Mouse (Mus musculus) macrophage (primary cell): Measurements from ENCODE around the gene Pou2f1. TPM values are rescaled to one million over a fixed set of nuclear protein-coding genes. Genes with fewer than 3 reads are reported as not detected.

Source experiments
- H3K27ac ChIP-seq: fragments of 350-480 bp; formaldehyde crosslinking; 2 replicates; pipeline ENCODE4 v1.9.0; 2021
- H3K36me3 ChIP-seq: fragments of 350-480 bp; formaldehyde crosslinking; 2 replicates; pipeline ENCODE4 v1.9.0; 2021; ENCODE audit errors: inconsistent target
- H3K4me3 ChIP-seq: fragments of 350-480 bp; formaldehyde crosslinking; 2 replicates; pipeline ENCODE4 v1.9.0; 2021; ENCODE audit errors: inconsistent target
- H3K79me2 ChIP-seq: fragments of 350-480 bp; formaldehyde crosslinking; 2 replicates; pipeline ENCODE4 v1.9.0; 2021; ENCODE audit errors: inconsistent target
- WGBS: methylation state at CpG from one replicate; pipeline ENCODE4 v1.1.7; 2026; ENCODE audit warnings: inconsistent platforms; ENCODE audit not compliant: missing documents; 5-methylcytosine and 5-hydroxymethylcytosine counted together
- polyA plus RNA-seq: library from polyadenylated mRNA; stranded (reverse); fragments of 250-400 nt; gene quantifications from 3 replicates; pipeline ENCODE4 v1.2.4, GENCODE M21; 2018; ENCODE audit warnings: inconsistent platforms

Gene Pou2f1
- polyA plus RNA-seq, 1 experiment from 2014 or later: 6.4 TPM

- no peak overlapping the region for H3K4me3 ChIP-seq
- 78% methylated on average over 5 of the region's 5 CpGs for WGBS
- H3K79me2 ChIP-seq: no peaks in the 10 kb centered on the region
- H3K27ac ChIP-seq: no peak overlapping the region
- no peaks in the 10 kb centered on the region for H3K36me3 ChIP-seq
These were observed 144.1 kb downstream of the Pou2f1 start for GRCm38 (mm10) chr1:165858356-165858755.

GRCm38 (mm10) chr1:165857279-165857678 lies 145.2 kb downstream of the Pou2f1 start:
- Histone ChIP-seq H3K4me3 (no peak overlapping the region), H3K36me3 (no peaks in the 10 kb centered on the region), H3K79me2 (no peaks in the 10 kb centered on the region), H3K27ac (no peak overlapping the region)
- 93% methylated on average over 10 of the region's 11 CpGs for WGBS

DNA sequence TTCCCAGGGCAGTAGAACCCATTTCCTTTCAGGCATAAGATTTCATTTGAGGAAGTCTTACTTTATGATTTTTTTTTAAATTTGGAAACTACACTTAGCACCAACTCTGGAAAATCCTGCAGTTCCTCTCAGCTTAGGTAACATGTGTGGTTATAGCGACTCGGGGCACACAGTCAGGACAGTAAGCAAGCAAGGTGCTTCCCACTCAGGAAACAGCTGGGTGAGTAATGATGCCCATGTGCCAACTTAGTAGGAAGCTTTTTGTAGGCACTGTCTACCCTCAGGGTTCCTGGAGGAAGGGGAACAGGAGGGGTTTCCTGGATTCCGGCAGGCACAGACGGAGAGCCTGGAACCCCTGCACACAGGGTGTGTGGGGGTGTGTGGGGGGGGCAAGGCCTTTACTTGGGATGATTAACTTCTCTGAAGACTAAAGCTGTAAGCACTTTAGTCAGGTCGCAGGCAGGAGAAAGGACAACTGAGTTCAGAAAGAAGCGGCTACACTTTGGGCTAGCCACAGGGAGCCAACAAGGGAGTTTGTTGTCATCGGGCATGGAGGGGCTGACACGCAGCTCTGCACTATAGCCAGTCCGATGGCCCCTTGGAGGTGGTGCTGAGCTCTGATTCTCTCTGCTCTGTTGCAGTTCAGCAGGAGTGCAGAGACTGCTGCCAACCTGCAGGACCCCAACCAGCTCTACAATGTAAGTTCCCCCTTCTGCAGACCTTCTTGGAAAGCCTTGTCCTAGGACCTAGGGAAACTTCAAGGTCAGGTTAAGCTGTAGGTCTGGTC lies 146.5 kb downstream of the Pou2f1 start:
- H3K4me3 ChIP-seq: no peak overlapping the region
- H3K79me2 ChIP-seq: no peaks in the 10 kb centered on the region
- WGBS: 43% methylated on average over 9 of the region's 9 CpGs
- H3K27ac ChIP-seq: no peak overlapping the region
- no peaks in the 10 kb centered on the region for H3K36me3 ChIP-seq

DNA sequence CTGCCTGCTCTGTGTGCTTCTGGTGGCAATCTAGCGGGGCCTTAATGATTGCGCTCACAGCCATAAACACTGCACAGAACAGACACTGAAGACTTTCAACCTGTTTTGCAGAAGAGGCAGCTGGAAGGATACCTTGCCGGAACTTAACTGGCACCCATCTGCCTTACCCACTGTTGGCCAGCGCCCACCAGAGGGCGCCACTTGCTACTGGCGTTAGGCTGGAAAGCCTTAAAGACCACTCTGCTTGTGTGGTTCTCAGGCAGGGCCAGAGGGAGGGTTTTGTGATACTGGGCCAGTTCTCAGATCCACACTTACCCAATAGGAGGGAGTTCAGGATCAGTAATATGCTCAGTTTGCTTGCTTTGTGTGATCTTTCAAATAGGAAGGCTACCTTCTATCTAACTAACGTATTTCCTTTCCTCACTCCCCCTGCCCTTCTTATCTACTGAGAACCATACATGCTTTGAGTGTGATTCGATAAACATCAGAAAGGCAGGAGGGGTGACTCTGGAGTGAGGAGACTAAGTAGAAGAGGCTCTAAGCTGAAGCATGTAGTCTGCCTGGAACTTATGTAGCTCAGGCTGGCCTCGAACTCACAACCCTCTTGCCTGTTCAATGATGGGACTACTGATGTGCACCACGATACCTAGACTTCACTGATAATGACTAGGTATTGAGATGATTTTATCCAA lies 148.6 kb downstream of the Pou2f1 start:
- no peaks in the 10 kb centered on the region for H3K36me3 ChIP-seq
- no peak overlapping the region for H3K27ac ChIP-seq
- 58% methylated on average over 10 of the region's 10 CpGs for WGBS
- no peaks in the 10 kb centered on the region for H3K79me2 ChIP-seq
- H3K4me3 ChIP-seq: no peak overlapping the region

DNA sequence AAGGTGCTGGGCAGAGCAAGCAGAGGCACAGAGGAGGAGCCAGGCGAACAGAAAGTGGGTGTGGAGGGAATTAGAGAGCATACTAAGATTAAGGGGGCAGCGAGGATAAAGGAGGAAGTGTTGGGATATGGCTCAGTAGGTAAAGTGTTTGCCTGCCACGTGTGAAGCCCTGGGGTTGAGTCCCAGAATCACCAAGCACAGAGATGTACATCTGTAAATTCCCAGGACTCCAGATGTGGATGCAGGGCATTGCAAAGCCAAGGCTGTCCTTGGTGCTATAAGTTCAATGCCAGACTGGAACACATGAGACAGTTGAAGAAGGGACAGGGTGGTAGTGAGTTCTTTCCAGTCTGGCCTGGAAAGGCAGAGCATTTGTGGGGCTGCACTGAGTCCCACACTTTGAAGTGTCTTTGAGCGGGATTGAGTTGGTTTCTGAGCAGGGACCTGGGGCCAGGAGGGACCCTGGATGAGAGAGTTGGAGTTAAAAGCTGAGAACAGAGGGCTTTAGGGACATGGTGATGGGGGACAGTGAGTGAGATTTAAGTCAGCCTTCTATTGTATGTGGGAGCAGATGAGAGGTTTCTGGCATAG lies 149.3 kb downstream of the Pou2f1 start:
- 64% methylated on average over 4 of the region's 4 CpGs for WGBS
- Histone ChIP-seq H3K36me3 (no peaks in the 10 kb centered on the region), H3K4me3 (no peak overlapping the region), H3K27ac (no peak overlapping the region), H3K79me2 (no peaks in the 10 kb centered on the region)

- no peaks in the 10 kb centered on the region for H3K79me2 ChIP-seq
- H3K4me3 ChIP-seq: no peak overlapping the region
- WGBS: 53% methylated on average over 5 of the region's 5 CpGs
- H3K27ac ChIP-seq: no peak overlapping the region
- H3K36me3 ChIP-seq: no peaks in the 10 kb centered on the region
These were observed 150.3 kb downstream of the Pou2f1 start for GRCm38 (mm10) chr1:165852131-165852530.

DNA sequence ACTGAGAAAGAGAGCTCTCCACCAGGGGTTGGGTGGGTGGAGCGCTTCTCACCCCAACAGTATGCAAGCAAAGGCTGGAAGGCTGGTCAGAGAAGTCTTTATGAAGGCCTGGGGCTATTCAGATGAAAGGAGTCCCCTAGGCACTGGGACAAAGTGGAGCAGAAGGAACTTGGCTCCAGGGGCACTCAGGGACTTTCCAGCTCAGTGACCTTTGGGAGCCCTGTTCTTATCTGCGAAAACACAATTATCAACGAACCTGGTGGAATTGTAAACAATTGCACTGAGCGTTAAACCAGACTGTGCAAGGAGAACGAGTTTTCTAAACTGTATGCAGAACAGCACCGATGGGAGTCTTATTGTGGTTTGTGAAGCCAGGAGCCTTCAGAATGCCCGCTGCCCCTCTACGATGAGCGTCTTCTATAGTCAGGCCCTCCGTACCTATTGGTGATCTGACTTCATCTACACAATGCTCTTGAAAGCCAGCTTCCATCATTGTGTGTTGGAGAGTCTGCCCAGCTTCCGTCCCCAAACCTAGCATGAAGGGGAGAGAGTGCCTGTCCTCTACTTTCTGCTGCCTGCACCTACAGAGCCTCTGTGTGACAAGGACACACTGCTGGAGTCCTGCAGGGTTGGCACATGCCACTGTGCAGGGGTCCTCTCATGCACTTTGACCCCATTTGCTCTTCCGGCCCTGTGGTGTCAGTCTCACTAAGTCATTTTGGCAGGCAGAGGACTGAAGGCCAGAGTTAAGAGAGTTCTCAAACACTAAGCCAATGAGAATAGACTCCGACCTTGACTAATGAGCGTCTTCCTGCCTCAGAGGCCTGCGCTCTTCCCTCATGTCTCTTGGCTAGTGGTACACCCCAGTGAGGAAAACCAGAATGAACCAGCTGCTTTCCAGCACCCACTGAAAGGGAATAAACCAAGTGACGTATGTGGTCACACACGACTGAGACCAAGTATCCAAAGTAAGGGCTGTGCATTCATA lies 152.7 kb downstream of the Pou2f1 start:
- WGBS: 65% methylated on average over 17 of the region's 17 CpGs
- H3K4me3 ChIP-seq: no peak overlapping the region
- H3K79me2 ChIP-seq: no peaks in the 10 kb centered on the region
- no peaks in the 10 kb centered on the region for H3K36me3 ChIP-seq
- H3K27ac ChIP-seq: no peak overlapping the region

GRCm38 (mm10) chr1:165848881-165849280 lies 153.6 kb downstream of the Pou2f1 start:
- Histone ChIP-seq H3K79me2 (no peaks in the 10 kb centered on the region), H3K27ac (no peak overlapping the region), H3K4me3 (no peak overlapping the region), H3K36me3 (no peaks in the 10 kb centered on the region)
- 30% methylated on average over 4 of the region's 4 CpGs for WGBS

GRCm38 (mm10) chr1:165848417-165848816 lies 154.1 kb downstream of the Pou2f1 start:
- Histone ChIP-seq H3K27ac (no peak overlapping the region), H3K79me2 (no peaks in the 10 kb centered on the region), H3K4me3 (no peak overlapping the region), H3K36me3 (no peaks in the 10 kb centered on the region)
- WGBS: 43% methylated on average over 8 of the region's 8 CpGs

- 4% methylated on average over 14 of the region's 14 CpGs for whole genome bisulfite sequencing
- Histone ChIP-seq H3K79me2 (no peaks in the 10 kb centered on the region), H3K4me3 (peak overlapping the region; percentile 25), H3K36me3 (no peaks in the 10 kb centered on the region), H3K27ac (no peak overlapping the region)
These were observed 157.1 kb downstream of the Pou2f1 start for GRCm38 (mm10) chr1:165845366-165845765.

GRCm38 (mm10) chr1:165844956-165845355 lies 157.5 kb downstream of the Pou2f1 start:
- Histone ChIP-seq H3K79me2 (no peaks in the 10 kb centered on the region), H3K36me3 (no peaks in the 10 kb centered on the region), H3K4me3 (peak overlapping the region; percentile 25), H3K27ac (no peak overlapping the region)
- 3% methylated on average over 16 of the region's 26 CpGs for WGBS

DNA sequence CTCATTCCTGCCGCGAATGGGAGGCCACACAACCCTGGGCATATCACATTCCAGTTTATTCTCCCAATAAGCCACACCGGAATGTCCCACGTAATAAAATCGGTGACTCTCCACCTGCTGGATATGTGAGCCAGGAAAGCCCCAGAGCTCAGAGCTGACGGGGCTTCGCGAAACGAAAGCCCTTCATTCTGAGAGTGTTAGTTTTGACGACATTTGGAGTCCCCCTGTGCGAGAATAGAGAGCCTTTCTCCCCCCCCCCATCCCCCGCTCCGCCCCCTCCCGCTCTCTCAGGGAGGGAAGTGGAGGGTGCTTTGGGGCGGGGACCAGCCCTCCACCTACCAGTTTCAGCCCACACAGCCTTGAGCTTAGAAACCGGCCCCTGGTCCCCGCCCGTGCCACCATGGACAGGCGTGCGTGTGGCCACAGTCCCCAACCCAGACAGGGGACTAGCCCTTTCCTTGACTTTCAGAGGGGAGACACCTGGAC lies 158.0 kb downstream of the Pou2f1 start:
- WGBS: 8% methylated on average over 17 of the region's 20 CpGs
- Histone ChIP-seq H3K36me3 (no peaks in the 10 kb centered on the region), H3K27ac (no peak overlapping the region), H3K79me2 (no peaks in the 10 kb centered on the region), H3K4me3 (peak overlapping the region; percentile 25; the same call in 1 of the 2 replicates)

- no peaks in the 10 kb centered on the region for H3K36me3 ChIP-seq
- no peak overlapping the region for H3K27ac ChIP-seq
- no peaks in the 10 kb centered on the region for H3K79me2 ChIP-seq
- WGBS: 61% methylated on average over 2 of the region's 3 CpGs
- no peak overlapping the region for H3K4me3 ChIP-seq
These were observed 158.9 kb downstream of the Pou2f1 start for GRCm38 (mm10) chr1:165843586-165843985.

- H3K79me2 ChIP-seq: no peaks in the 10 kb centered on the region
- 90% methylated on average over 7 of the region's 7 CpGs for WGBS
- no peaks in the 10 kb centered on the region for H3K36me3 ChIP-seq
- no peak overlapping the region for H3K27ac ChIP-seq
- H3K4me3 ChIP-seq: no peak overlapping the region
These were observed 160.3 kb downstream of the Pou2f1 start for GRCm38 (mm10) chr1:165842170-165842569.
